Mouse (Mus musculus): ENCODE results near the gene Irf3. TPM values are rescaled to one million over a fixed set of nuclear protein-coding genes. Genes with fewer than 3 reads are reported as not detected.
A peak's percentile ranks its signal among the peaks of the same experiment; 100 is the strongest.

Gene Irf3
- polyA plus RNA-seq, 1 experiment = 105 TPM

DNA sequence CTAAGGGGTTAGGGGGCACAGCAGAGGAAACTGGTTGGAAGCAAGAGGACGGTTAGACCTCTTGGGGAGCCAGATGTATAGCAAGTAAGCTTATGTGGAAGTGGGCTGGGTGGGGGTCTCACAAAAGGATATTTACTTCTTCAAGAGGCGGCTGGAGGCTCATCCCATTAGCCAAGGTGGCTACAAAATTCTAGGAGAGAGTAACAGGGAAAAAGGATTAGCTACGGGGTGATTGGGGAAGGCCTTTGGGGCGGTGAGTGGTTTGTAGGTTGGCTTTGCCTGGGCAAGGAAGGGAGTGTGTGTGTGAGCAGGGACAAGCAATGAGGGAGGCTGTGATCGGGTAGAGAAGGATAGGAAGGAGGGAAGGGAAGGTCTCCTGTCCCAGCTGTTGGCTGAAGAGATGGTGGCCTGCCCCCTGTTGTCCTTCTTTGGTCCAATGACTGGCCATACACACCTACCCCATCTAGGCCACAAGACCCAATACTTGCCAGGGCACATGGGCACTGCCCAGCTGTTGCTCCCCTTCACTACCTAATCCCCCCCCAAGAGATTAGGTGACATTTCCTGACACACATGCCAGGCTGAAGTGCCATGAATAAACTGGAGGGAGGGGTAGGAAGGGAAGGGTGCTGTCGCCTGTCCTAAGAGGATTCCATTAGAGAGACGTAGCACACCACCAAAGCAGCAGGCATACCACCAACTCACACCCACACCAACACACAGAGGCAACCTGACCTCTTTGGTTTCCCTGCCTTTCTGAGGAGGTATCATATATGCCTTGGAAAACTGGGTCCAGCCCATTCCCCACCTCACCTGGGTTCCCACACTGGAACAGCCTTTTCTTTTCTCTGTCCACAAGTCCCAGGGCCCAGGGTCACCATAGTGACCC lies 13.3 kb upstream of the Irf3 start:
- no peak overlapping the region for H3K27ac ChIP-seq (ENCODE audit: insufficient read depth, low read depth, low read length)
- no peaks in the 10 kb centered on the region for H3K27me3 ChIP-seq (replicated peaks; ENCODE audit: control insufficient read depth, insufficient read depth, low read length)
- TF ChIP-seq CTCF (conservative IDR thresholded peaks at IDR 0.05; ENCODE audit: insufficient read depth, insufficient read length, low read depth, low read length) (no peak), POLR2A (IDR thresholded peaks at IDR 0.05; ENCODE audit: low read depth, low read length) (no peak)
- no peak overlapping the region for H3K4me3 ChIP-seq (ENCODE audit: insufficient read depth, low read depth, low read length)
- peaks cover 7% of the 10 kb centered on the region; the same call in 1 of the 2 replicates for H3K4me1 ChIP-seq (ENCODE audit: control insufficient read depth, insufficient read depth, low read length)
- 74% methylated on average over 7 of the region's 7 CpGs for WGBS
- no peak for DNase-seq
- H3K36me3 ChIP-seq (ENCODE audit: control insufficient read depth, insufficient read depth, low read length) = peaks cover 6% of the 10 kb centered on the region; the same call in 1 of the 2 replicates

DNA sequence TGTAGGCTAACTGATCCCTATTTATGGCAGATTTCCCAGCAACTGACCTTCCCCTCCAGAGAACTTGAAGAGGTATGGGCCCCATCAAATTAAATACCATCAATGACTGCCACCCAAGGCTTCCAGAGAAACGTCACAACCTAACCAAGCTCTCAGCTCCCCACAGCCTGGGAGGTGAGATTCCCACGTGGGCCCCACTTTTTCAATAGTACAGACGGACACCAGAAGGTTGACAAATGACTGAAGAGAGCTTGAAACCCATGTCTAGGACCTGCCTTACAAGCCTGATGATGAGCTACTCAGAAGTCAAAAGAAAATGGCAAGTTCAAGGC lies 12.6 kb upstream of the Irf3 start:
- Histone ChIP-seq H3K4me3 (ENCODE audit: insufficient read depth, low read depth, low read length) (no peak overlapping the region), H3K27me3 (replicated peaks; ENCODE audit: control insufficient read depth, insufficient read depth, low read length) (no peaks in the 10 kb centered on the region), H3K36me3 (ENCODE audit: control insufficient read depth, insufficient read depth, low read length) (peaks cover 6% of the 10 kb centered on the region; the same call in 1 of the 2 replicates), H3K4me1 (ENCODE audit: control insufficient read depth, insufficient read depth, low read length) (peaks cover 8% of the 10 kb centered on the region; the same call in 1 of the 2 replicates), H3K27ac (ENCODE audit: insufficient read depth, low read depth, low read length) (no peak overlapping the region)
- TF ChIP-seq POLR2A (IDR thresholded peaks at IDR 0.05; ENCODE audit: low read depth, low read length) (no peak), CTCF (conservative IDR thresholded peaks at IDR 0.05; ENCODE audit: insufficient read depth, insufficient read length, low read depth, low read length) (no peak)
- 45% methylated on average over 3 of the region's 3 CpGs for WGBS
- no peak for DNase-seq

DNA sequence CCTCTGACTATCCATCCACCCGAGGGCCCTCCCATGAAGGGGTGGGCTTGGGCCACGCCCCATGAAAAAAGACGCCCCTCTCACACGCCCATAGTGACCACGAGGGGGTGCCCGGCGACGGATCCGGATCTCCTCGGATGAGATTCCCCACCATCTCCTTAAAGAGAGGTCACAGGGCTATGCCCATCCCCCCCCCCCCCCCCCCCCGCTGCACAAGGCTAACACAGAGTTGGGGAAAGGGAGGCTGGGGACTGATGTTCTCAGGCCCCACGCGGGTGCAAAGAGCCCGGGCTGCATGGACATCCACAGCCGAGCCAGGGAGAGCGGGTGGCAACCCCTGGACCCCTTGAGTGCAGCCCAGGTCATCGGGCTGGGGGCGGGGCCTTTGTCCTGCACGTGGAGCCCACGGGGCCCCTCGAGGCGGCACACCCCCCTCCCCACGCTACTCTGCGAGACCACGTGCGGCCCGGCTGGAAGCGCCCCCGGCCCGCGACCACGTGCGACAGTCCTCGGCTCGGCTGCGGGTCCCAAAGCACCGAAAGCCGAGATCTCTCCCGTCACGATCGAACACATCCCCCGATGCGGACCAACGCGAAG lies 11.8 kb upstream of the Irf3 start:
- TF ChIP-seq CTCF (conservative IDR thresholded peaks at IDR 0.05; ENCODE audit: insufficient read depth, insufficient read length, low read depth, low read length) (no peak), POLR2A (IDR thresholded peaks at IDR 0.05; ENCODE audit: low read depth, low read length) (no peak)
- peaks cover 8% of the 10 kb centered on the region; the same call in 1 of the 2 replicates for H3K4me1 ChIP-seq (ENCODE audit: control insufficient read depth, insufficient read depth, low read length)
- no peaks in the 10 kb centered on the region for H3K27me3 ChIP-seq (replicated peaks; ENCODE audit: control insufficient read depth, insufficient read depth, low read length)
- peak overlapping the region; percentile 57 for H3K27ac ChIP-seq (ENCODE audit: insufficient read depth, low read depth, low read length)
- under 1% methylated on average over 45 of the region's 45 CpGs for WGBS
- peak overlapping the region; percentile 93 for H3K4me3 ChIP-seq (ENCODE audit: insufficient read depth, low read depth, low read length)
- peaks cover 6% of the 10 kb centered on the region; the same call in 1 of the 2 replicates for H3K36me3 ChIP-seq (ENCODE audit: control insufficient read depth, insufficient read depth, low read length)
- peak; percentile 67 for DNase-seq

- TF ChIP-seq CTCF (conservative IDR thresholded peaks at IDR 0.05; ENCODE audit: insufficient read depth, insufficient read length, low read depth, low read length) = no peak
- TF ChIP-seq POLR2A (IDR thresholded peaks at IDR 0.05; ENCODE audit: low read depth, low read length) = no peak
- Histone ChIP-seq H3K4me1 (ENCODE audit: control insufficient read depth, insufficient read depth, low read length) (peaks cover 8% of the 10 kb centered on the region; the same call in 1 of the 2 replicates), H3K27me3 (replicated peaks; ENCODE audit: control insufficient read depth, insufficient read depth, low read length) (no peaks in the 10 kb centered on the region), H3K4me3 (ENCODE audit: insufficient read depth, low read depth, low read length) (peak within 1 kb of the TSS; percentile 93), H3K36me3 (ENCODE audit: control insufficient read depth, insufficient read depth, low read length) (peaks cover 2% of the 10 kb centered on the region; the same call in 1 of the 2 replicates), H3K27ac (ENCODE audit: insufficient read depth, low read depth, low read length) (peak within 1 kb of the TSS; percentile 65)
- WGBS = under 1% methylated on average over 42 of the region's 42 CpGs
- DNase-seq = peak; percentile 100
Observed at GRCm38 (mm10) chr7:44986192-44986878, 11.1 kb upstream of the Irf3 start, which contains the start of gene Prmt1. Gene Prmt1, minus strand, starts transcription at chr7:44986568.

GRCm38 (mm10) chr7:44986879-44987718 lies 10.3 kb upstream of the Irf3 start:
- TF ChIP-seq POLR2A (IDR thresholded peaks at IDR 0.05; ENCODE audit: low read depth, low read length) = no peak
- no peak for TF ChIP-seq CTCF (conservative IDR thresholded peaks at IDR 0.05; ENCODE audit: insufficient read depth, insufficient read length, low read depth, low read length)
- H3K27ac ChIP-seq (ENCODE audit: insufficient read depth, low read depth, low read length) = peak overlapping the region; percentile 65
- peak overlapping the region; percentile 63 for H3K4me3 ChIP-seq (ENCODE audit: insufficient read depth, low read depth, low read length)
- peaks cover 8% of the 10 kb centered on the region; the same call in 1 of the 2 replicates for H3K4me1 ChIP-seq (ENCODE audit: control insufficient read depth, insufficient read depth, low read length)
- H3K36me3 ChIP-seq (ENCODE audit: control insufficient read depth, insufficient read depth, low read length) = no peaks in the 10 kb centered on the region
- H3K27me3 ChIP-seq (replicated peaks; ENCODE audit: control insufficient read depth, insufficient read depth, low read length) = no peaks in the 10 kb centered on the region
- DNase-seq = no peak
- under 1% methylated on average over 29 of the region's 29 CpGs for WGBS

DNA sequence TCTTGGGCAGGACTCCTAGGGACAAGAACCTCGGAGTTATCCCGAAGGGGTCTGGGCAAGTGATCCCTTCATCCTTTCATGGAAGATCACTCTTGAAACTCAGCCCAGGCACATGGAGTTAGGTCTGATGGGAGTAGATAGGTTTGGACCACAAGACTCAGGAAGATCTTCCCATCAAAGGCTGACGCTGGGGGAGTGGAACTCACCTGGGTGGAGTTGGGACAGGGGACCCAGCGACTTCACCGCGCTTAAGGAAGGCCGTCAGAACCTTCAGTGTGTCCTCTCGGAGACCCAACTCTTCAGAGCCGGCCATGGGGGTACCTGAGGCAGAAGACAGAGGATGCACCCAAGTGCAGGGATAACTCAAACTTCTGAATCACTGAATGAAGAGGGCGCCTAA lies 776 bp upstream of the Irf3 start:
- Histone ChIP-seq H3K4me3 (ENCODE audit: insufficient read depth, low read depth, low read length) (peak overlapping the region; percentile 93), H3K27me3 (replicated peaks; ENCODE audit: control insufficient read depth, insufficient read depth, low read length) (no peaks in the 10 kb centered on the region), H3K36me3 (ENCODE audit: control insufficient read depth, insufficient read depth, low read length) (peaks cover 2% of the 10 kb centered on the region; the same call in 1 of the 2 replicates), H3K4me1 (ENCODE audit: control insufficient read depth, insufficient read depth, low read length) (peaks cover 11% of the 10 kb centered on the region; the same call in 1 of the 2 replicates), H3K27ac (ENCODE audit: insufficient read depth, low read depth, low read length) (peak overlapping the region; percentile 26; the same call in 1 of the 2 replicates)
- no peak for DNase-seq
- WGBS = 8% methylated on average over 10 of the region's 10 CpGs
- no peak for TF ChIP-seq POLR2A (IDR thresholded peaks at IDR 0.05; ENCODE audit: low read depth, low read length)
- no peak for TF ChIP-seq CTCF (conservative IDR thresholded peaks at IDR 0.05; ENCODE audit: insufficient read depth, insufficient read length, low read depth, low read length)
